Mouse (Mus musculus): ENCODE measurements at regions not wholly inside any gene's neighbourhood (a gene's known extent, or its start where the extent isn't known, plus 50 kb on each side); places are given as distances from the start of the nearest gene placed in this dataset.

GRCm38 (mm10) chr5:133731871-133732270 is 367.6 kb upstream of the Castor2 start:
- Histone ChIP-seq H3K9me3 (ENCODE audit: low read length) (no peaks in the 10 kb centered on the region), H3K27me3 (ENCODE audit: insufficient read depth, low read length) (no peaks in the 10 kb centered on the region), H3K27ac (no peak overlapping the region), H3K9ac (replicated peaks; ENCODE audit: low read length) (no peak overlapping the region), H3K4me3 (ENCODE audit: low read length) (no peak overlapping the region), H3K4me1 (ENCODE audit: insufficient read depth, low read length) (no peaks in the 10 kb centered on the region), H3K36me3 (ENCODE audit: insufficient read depth, low read length) (no peaks in the 10 kb centered on the region), H3K4me2 (ENCODE audit: low read depth, low read length) (no peak overlapping the region)
- no peak for TF ChIP-seq CTCF (IDR thresholded peaks at IDR 0.05; ENCODE audit: low read depth)
- no peak for ATAC-seq
- no peak for DNase-seq (ENCODE audit: low spot score)
- 84% methylated on average over 4 of the region's 4 CpGs for WGBS

- Histone ChIP-seq H3K27ac (no peak overlapping the region), H3K4me2 (ENCODE audit: low read depth, low read length) (peak overlapping the region; percentile 13; the same call in 1 of the 2 replicates), H3K27me3 (ENCODE audit: insufficient read depth, low read length) (no peaks in the 10 kb centered on the region), H3K4me3 (ENCODE audit: low read length) (no peak overlapping the region), H3K4me1 (ENCODE audit: insufficient read depth, low read length) (0 out of 2 replicates have a peak, but pooled peaks cover 5% of the 10 kb centered on the region), H3K36me3 (ENCODE audit: insufficient read depth, low read length) (no peaks in the 10 kb centered on the region), H3K9me3 (ENCODE audit: low read length) (no peaks in the 10 kb centered on the region), H3K9ac (replicated peaks; ENCODE audit: low read length) (no peak overlapping the region)
- no peak for ATAC-seq
- DNase-seq (ENCODE audit: low spot score): peak; percentile 42
- 25% methylated on average over 10 of the region's 10 CpGs for WGBS
- no peak for TF ChIP-seq CTCF (IDR thresholded peaks at IDR 0.05; ENCODE audit: low read depth)
Observed at GRCm38 (mm10) chr5:133718187-133719078, 381.1 kb upstream of the Castor2 start.

- WGBS: 94% methylated on average over 1 of the region's 1 CpGs
- ATAC-seq: no peak
Observed at GRCm38 (mm10) chr5:133715830-133716229, 383.7 kb upstream of the Castor2 start.

GRCm38 (mm10) chr5:133712652-133713051 is 386.9 kb upstream of the Castor2 start:
- no peak overlapping the region for H3K27ac ChIP-seq
- H3K36me3 ChIP-seq (ENCODE audit: insufficient read depth, low read length): no peaks in the 10 kb centered on the region
- H3K27me3 ChIP-seq (ENCODE audit: insufficient read depth, low read length): no peaks in the 10 kb centered on the region
- H3K4me2 ChIP-seq (ENCODE audit: low read depth, low read length): no peak overlapping the region
- 87% methylated on average over 3 of the region's 3 CpGs for WGBS
- H3K4me1 ChIP-seq (ENCODE audit: insufficient read depth, low read length): no peaks in the 10 kb centered on the region
- H3K9ac ChIP-seq (replicated peaks; ENCODE audit: low read length): no peak overlapping the region
- H3K9me3 ChIP-seq (ENCODE audit: low read length): no peaks in the 10 kb centered on the region
- DNase-seq (ENCODE audit: low spot score) (no peak), ATAC-seq (no peak)
- H3K4me3 ChIP-seq (ENCODE audit: low read length): no peak overlapping the region
- no peak for TF ChIP-seq CTCF (IDR thresholded peaks at IDR 0.05; ENCODE audit: low read depth)

More at GRCm38 (mm10) chr5:133715830-133716229, 383.7 kb upstream of the Castor2 start:
- 0 out of 2 replicates have a peak, but pooled peaks cover 5% of the 10 kb centered on the region for H3K4me1 ChIP-seq (ENCODE audit: insufficient read depth, low read length)
- H3K36me3 ChIP-seq (ENCODE audit: insufficient read depth, low read length): no peaks in the 10 kb centered on the region
- H3K27me3 ChIP-seq (ENCODE audit: insufficient read depth, low read length): no peaks in the 10 kb centered on the region
- no peak for TF ChIP-seq CTCF (IDR thresholded peaks at IDR 0.05; ENCODE audit: low read depth)
- no peak overlapping the region for H3K4me3 ChIP-seq (ENCODE audit: low read length)
- no peak overlapping the region for H3K27ac ChIP-seq
- no peak overlapping the region for H3K9ac ChIP-seq (replicated peaks; ENCODE audit: low read length)
- DNase-seq (ENCODE audit: low spot score): no peak
- no peaks in the 10 kb centered on the region for H3K9me3 ChIP-seq (ENCODE audit: low read length)
- H3K4me2 ChIP-seq (ENCODE audit: low read depth, low read length): no peak overlapping the region

GRCm38 (mm10) chr5:133708881-133709280 is 390.6 kb upstream of the Castor2 start:
- Histone ChIP-seq H3K27ac (no peak overlapping the region), H3K27me3 (ENCODE audit: insufficient read depth, low read length) (no peaks in the 10 kb centered on the region), H3K4me1 (ENCODE audit: insufficient read depth, low read length) (no peaks in the 10 kb centered on the region), H3K9ac (replicated peaks; ENCODE audit: low read length) (no peak overlapping the region), H3K4me2 (ENCODE audit: low read depth, low read length) (no peak overlapping the region), H3K9me3 (ENCODE audit: low read length) (no peaks in the 10 kb centered on the region), H3K4me3 (ENCODE audit: low read length) (no peak overlapping the region), H3K36me3 (ENCODE audit: insufficient read depth, low read length) (no peaks in the 10 kb centered on the region)
- WGBS: 55% methylated on average over 8 of the region's 8 CpGs
- DNase-seq (ENCODE audit: low spot score): no peak
- no peak for TF ChIP-seq CTCF (IDR thresholded peaks at IDR 0.05; ENCODE audit: low read depth)
- no peak for ATAC-seq

GRCm38 (mm10) chr5:133686206-133686605 is 413.3 kb upstream of the Castor2 start:
- no peaks in the 10 kb centered on the region for H3K9me3 ChIP-seq (ENCODE audit: low read length)
- no peak overlapping the region for H3K4me3 ChIP-seq (ENCODE audit: low read length)
- H3K27ac ChIP-seq: no peak overlapping the region
- H3K27me3 ChIP-seq (ENCODE audit: insufficient read depth, low read length): no peaks in the 10 kb centered on the region
- DNase-seq (ENCODE audit: low spot score) (no peak), ATAC-seq (no peak)
- H3K4me1 ChIP-seq (ENCODE audit: insufficient read depth, low read length): no peaks in the 10 kb centered on the region
- TF ChIP-seq CTCF (IDR thresholded peaks at IDR 0.05; ENCODE audit: low read depth): no peak
- 69% methylated on average over 2 of the region's 2 CpGs for WGBS
- H3K4me2 ChIP-seq (ENCODE audit: low read depth, low read length): no peak overlapping the region
- no peak overlapping the region for H3K9ac ChIP-seq (replicated peaks; ENCODE audit: low read length)
- H3K36me3 ChIP-seq (ENCODE audit: insufficient read depth, low read length): no peaks in the 10 kb centered on the region

GRCm38 (mm10) chr5:133683021-133683420 is 416.5 kb upstream of the Castor2 start:
- 43% methylated on average over 10 of the region's 10 CpGs for WGBS
- H3K27ac ChIP-seq: no peak overlapping the region
- H3K36me3 ChIP-seq (ENCODE audit: insufficient read depth, low read length): no peaks in the 10 kb centered on the region
- no peaks in the 10 kb centered on the region for H3K4me1 ChIP-seq (ENCODE audit: insufficient read depth, low read length)
- H3K9me3 ChIP-seq (ENCODE audit: low read length): no peaks in the 10 kb centered on the region
- ATAC-seq (no peak), DNase-seq (ENCODE audit: low spot score) (no peak)
- no peak for TF ChIP-seq CTCF (IDR thresholded peaks at IDR 0.05; ENCODE audit: low read depth)
- no peak overlapping the region for H3K4me3 ChIP-seq (ENCODE audit: low read length)
- no peak overlapping the region for H3K9ac ChIP-seq (replicated peaks; ENCODE audit: low read length)
- no peaks in the 10 kb centered on the region for H3K27me3 ChIP-seq (ENCODE audit: insufficient read depth, low read length)
- no peak overlapping the region for H3K4me2 ChIP-seq (ENCODE audit: low read depth, low read length)
